Comparison of ENCODE assay signal across 15 mouse cellular contexts in genomic region chr11:119978701-119979100, GRCm38 (mm10).
"Had no signal": no experiment of that assay in that cellular context is flagged by ENCODE, and none has a peak within 500 bp of the region (broad histone marks: within the 10 kb centered on the region; RNA-seq: fewer than 3 reads in every experiment).

No protein-coding gene starts in this region.

- H3K9ac ChIP-seq: hindbrain, embryonic 15.5 days; liver, embryonic 13.5 days; lung, embryonic 14.5 days; midbrain, embryonic 12.5 days; midbrain, embryonic 15.5 days; neural tube, embryonic 13.5 days had no signal

- H3K36me3 ChIP-seq: hindbrain, embryonic 15.5 days; midbrain, embryonic 12.5 days; midbrain, embryonic 15.5 days had no signal

- H3K4me3 ChIP-seq: hindbrain, embryonic 15.5 days; liver, embryonic 13.5 days; midbrain, embryonic 12.5 days; midbrain, embryonic 15.5 days; myocyte; neural tube, embryonic 13.5 days had no signal

- H3K4me2 ChIP-seq: hindbrain, embryonic 15.5 days; liver, embryonic 13.5 days; lung, embryonic 14.5 days; midbrain, embryonic 12.5 days; midbrain, embryonic 15.5 days; neural tube, embryonic 13.5 days had no signal

- H3K27ac ChIP-seq: hindbrain, embryonic 15.5 days; liver, embryonic 13.5 days; macrophage; midbrain, embryonic 12.5 days; midbrain, embryonic 15.5 days; neural tube, embryonic 13.5 days had no signal

- H3K9me3 ChIP-seq: hindbrain, embryonic 15.5 days; liver, embryonic 13.5 days; midbrain, embryonic 12.5 days; midbrain, embryonic 15.5 days; neural tube, embryonic 13.5 days had no signal

- H3K27me3 ChIP-seq: hindbrain, embryonic 15.5 days; liver, embryonic 13.5 days; midbrain, embryonic 12.5 days; midbrain, embryonic 15.5 days; neural tube, embryonic 13.5 days had no signal

- H3K4me1 ChIP-seq: liver, embryonic 13.5 days; midbrain, embryonic 12.5 days; neural tube, embryonic 13.5 days had no signal

- ATAC-seq: intestine, postnatal 0 days; lung, postnatal 0 days; midbrain, embryonic 15.5 days had no signal

- DNase-seq: layer of hippocampus, adult 9-11 months; liver, embryonic 13.5 days; lung, embryonic 14.5 days; retina, postnatal 1 day; right cerebral cortex, postnatal 25 days; thymus, adult 18-20 months; thymus, postnatal 36 days had no signal
